Comparison of ENCODE assay signal across 8 mouse cellular contexts in the genomic region with DNA sequence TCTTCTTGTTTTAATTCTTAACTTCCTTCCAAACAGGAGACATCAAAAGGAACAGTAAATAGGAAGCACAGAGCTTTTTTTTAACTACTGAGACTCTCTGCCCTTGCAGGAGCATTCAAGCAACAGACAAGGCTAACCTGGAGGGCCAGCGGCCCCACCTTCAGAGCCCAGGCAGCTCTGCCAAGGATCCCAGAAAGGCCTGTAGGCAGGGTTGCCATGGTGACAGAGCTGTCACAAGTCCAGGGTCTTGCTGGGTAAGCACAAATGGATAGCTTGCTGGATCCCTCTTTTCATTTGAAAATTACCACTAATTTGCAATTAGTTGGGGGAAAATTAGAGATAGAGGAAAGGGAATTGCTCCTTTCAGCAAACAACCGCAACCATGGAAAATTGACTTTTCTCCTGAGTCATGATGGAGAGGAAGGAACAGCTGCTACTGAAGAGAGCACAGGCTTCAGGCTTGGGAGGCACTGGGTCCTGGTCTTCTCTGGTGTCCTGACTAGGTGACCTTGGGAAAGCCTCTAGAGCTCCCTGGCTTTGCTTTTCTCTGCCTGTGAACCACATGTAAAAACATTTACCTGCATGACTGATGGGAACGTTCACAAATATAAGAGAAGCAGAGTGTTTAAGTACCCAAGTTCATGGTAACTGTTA.
A peak's percentile ranks its signal among the peaks of the same experiment; 100 is the strongest.
DNase-seq lines count a peak whose midpoint lies in the region; ATAC-seq and TF ChIP-seq lines count a peak whose summit lies in the region.

No protein-coding gene starts in this region.

- H3K4me3 ChIP-seq in hindbrain, embryonic 13.5 days: no peak overlapping the region
- H3K4me3 ChIP-seq in midbrain, embryonic 10.5 days: no peak overlapping the region
- H3K4me3 ChIP-seq in thymus, adult 2 months (ENCODE audit: control insufficient read depth, insufficient read depth, low read length): no peak overlapping the region

- no peak for TF ChIP-seq CTCF in thymus, adult 2 months (IDR thresholded peaks at IDR 0.05; ENCODE audit: borderline replicate concordance, control insufficient read depth, extremely low read depth, insufficient read depth, low read length, poor library complexity)

- H3K9ac ChIP-seq in hindbrain, embryonic 13.5 days: no peak overlapping the region

- peaks cover 5% of the 10 kb centered on the region; the same call in 1 of the 2 replicates for H3K27me3 ChIP-seq in hindbrain, embryonic 13.5 days
- no peaks in the 10 kb centered on the region for H3K27me3 ChIP-seq in midbrain, embryonic 10.5 days (ENCODE audit: low read depth, poor library complexity, severe bottlenecking)
- H3K27me3 ChIP-seq in thymus, adult 2 months (ENCODE audit: control insufficient read depth, insufficient read depth, low read length): no peaks in the 10 kb centered on the region

- DNase-seq in adrenal gland, postnatal 25 days: peak; percentile 46
- peak; percentile 62 to 63 for DNase-seq in cerebellum, postnatal 36 days
- DNase-seq in midbrain, embryonic 10.5 days (ENCODE audit: low spot score): peak; percentile 54
- DNase-seq in heart, postnatal 14 days: no peak
- no peak for DNase-seq in thymus, adult 2 months
- no peak for DNase-seq in spleen, adult 18-20 months
- no peak for DNase-seq in liver

- H3K36me3 ChIP-seq in hindbrain, embryonic 13.5 days: no peaks in the 10 kb centered on the region
- H3K36me3 ChIP-seq in midbrain, embryonic 10.5 days: no peaks in the 10 kb centered on the region
- H3K36me3 ChIP-seq in thymus, adult 2 months (ENCODE audit: control insufficient read depth, insufficient read depth, low read length): no peaks in the 10 kb centered on the region

- peaks cover 23% of the 10 kb centered on the region for H3K4me1 ChIP-seq in hindbrain, embryonic 13.5 days (replicated peaks)
- peaks cover 12% of the 10 kb centered on the region for H3K4me1 ChIP-seq in midbrain, embryonic 10.5 days
- H3K4me1 ChIP-seq in thymus, adult 2 months (replicated peaks; ENCODE audit: control insufficient read depth, insufficient read depth, low read length): no peaks in the 10 kb centered on the region

- intact Hi-C loops in heart, postnatal 14 days (cut with DNase I): no loop called here

- 0 out of 2 replicates have a peak, but pooled peaks cover 2% of the 10 kb centered on the region for H3K9me3 ChIP-seq in hindbrain, embryonic 13.5 days
- H3K9me3 ChIP-seq in midbrain, embryonic 10.5 days (replicated peaks): no peaks in the 10 kb centered on the region

- H3K4me2 ChIP-seq in hindbrain, embryonic 13.5 days: no peak overlapping the region

- H3K27ac ChIP-seq in hindbrain, embryonic 13.5 days: peak overlapping the region; percentile 60
- no peak overlapping the region for H3K27ac ChIP-seq in midbrain, embryonic 10.5 days (replicated peaks)
- H3K27ac ChIP-seq in thymus, adult 2 months (ENCODE audit: control insufficient read depth, insufficient read depth, low read length): no peak overlapping the region

- 23% methylated on average over 3 of the region's 3 CpGs for whole genome bisulfite sequencing in hindbrain, embryonic 13.5 days
- WGBS in midbrain, embryonic 10.5 days: 36% methylated on average over 3 of the region's 3 CpGs
- WGBS in thymus, adult 2 months: 70% methylated on average over 3 of the region's 3 CpGs

- peak; percentile 95 for ATAC-seq in hindbrain, embryonic 13.5 days (ENCODE audit: low FRiP score)

- no peak for TF ChIP-seq POLR2A in thymus, adult 2 months (IDR thresholded peaks at IDR 0.05; ENCODE audit: control insufficient read depth, extremely low read depth, insufficient read depth, low read length, poor library complexity)

Comparison
In these comparisons a context has a peak if more than half of its experiments do, and no peak if none do; other contexts are left out.
1. DNase-seq: peak in adrenal gland, postnatal 25 days (single experiment), cerebellum, postnatal 36 days (2 of 2) and midbrain, embryonic 10.5 days (single experiment); none in heart, postnatal 14 days (0 of 2), thymus, adult 2 months (single experiment), spleen, adult 18-20 months (0 of 2) and liver (single experiment).